Mouse (Mus musculus) C2C12 (cell line): ENCODE data around the gene Tas2r110.

Experiments
- CEBPB ChIP-seq: IDR thresholded peaks from one replicate; pipeline ENCODE4 v1.6.1; 2011; ENCODE audit warnings: low read depth, mild to moderate bottlenecking, control low read depth, moderate library complexity
- CTCF ChIP-seq: IDR thresholded peaks from one replicate; pipeline ENCODE4 v1.5.1; 2011; ENCODE audit not compliant: control insufficient read depth, insufficient read depth, insufficient read length
- FOSL1 ChIP-seq: IDR thresholded peaks from one replicate; pipeline ENCODE4 v1.8.0; 2011; ENCODE audit warnings: mild to moderate bottlenecking, low read length; ENCODE audit not compliant: poor library complexity, insufficient read depth, severe bottlenecking
- MAX ChIP-seq: IDR thresholded peaks from one replicate; pipeline ENCODE4 v1.6.1; 2011; ENCODE audit warnings: mild to moderate bottlenecking, control low read depth
- MYOD1 ChIP-seq: IDR thresholded peaks from one replicate; pipeline ENCODE4 v1.6.1; 2011; ENCODE audit warnings: low read depth; ENCODE audit not compliant: control insufficient read depth, insufficient read length
- MYOG ChIP-seq: IDR thresholded peaks from one replicate; pipeline ENCODE4 v1.6.1; 2011; ENCODE audit not compliant: control insufficient read depth, insufficient read length; ENCODE audit errors: extremely low read depth
- USF1 ChIP-seq: IDR thresholded peaks from one replicate; pipeline ENCODE4 v1.6.1; 2011; ENCODE audit warnings: low read depth, mild to moderate bottlenecking, control low read depth, moderate library complexity

GRCm38 (mm10) chr6:132846842-132847241, 21.0 kb upstream of the Tas2r110 start, which contains the start of gene Tas2r123:
- TF ChIP-seq CTCF (no peak), CEBPB (no peak), USF1 (no peak), MYOD1 (no peak), FOSL1 (no peak), MAX (no peak), MYOG (no peak)
